Mouse (Mus musculus) urinary bladder, adult 2 months (tissue): ENCODE measurements around the gene Kxd1. TPM values are rescaled to one million over a fixed set of nuclear protein-coding genes. Genes with fewer than 3 reads are reported as not detected.
A peak's percentile ranks its signal among the peaks of the same experiment; 100 is the strongest.

Experiments
- DNase-seq: peaks from one replicate; pipeline ENCODE4 v3.0.0; 2022; ENCODE audit warnings: low spot score
- polyA plus RNA-seq: library from polyadenylated mRNA; depleted of rRNA; stranded (reverse); fragments of >200 nt; gene quantifications from 2 replicates; pipeline ENCODE4 v1.2.3, GENCODE M21; 2012; rRNA removed

The Kxd1 gene
- polyA plus RNA-seq, result 73.9 and 74.2 TPM in 2 replicates

GRCm38 (mm10) chr8:70527512-70528181 is at the start of gene Kxd1, which contains the start of gene Fkbp8:
Gene Kxd1, minus strand, starts transcription at chr8:70527956.
Gene Fkbp8, plus strand, starts transcription at chr8:70527724.
- DNase-seq, result peak; percentile 97

GRCm38 (mm10) chr8:70577207-70577606 is 49.5 kb upstream of the Kxd1 start:
- DNase-seq, result no peak

GRCm38 (mm10) chr8:70574915-70575314 is 47.2 kb upstream of the Kxd1 start:
- no peak for DNase-seq

GRCm38 (mm10) chr8:70574302-70574701 is 46.5 kb upstream of the Kxd1 start:
- no peak for DNase-seq

- no peak for DNase-seq
These were observed 43.2 kb upstream of the Kxd1 start for GRCm38 (mm10) chr8:70570990-70571389.

GRCm38 (mm10) chr8:70570360-70570759 is 42.6 kb upstream of the Kxd1 start:
- no peak for DNase-seq

- no peak for DNase-seq
These were observed 37.8 kb upstream of the Kxd1 start for GRCm38 (mm10) chr8:70565561-70565960.

- no peak for DNase-seq
These were observed 37.0 kb upstream of the Kxd1 start for GRCm38 (mm10) chr8:70564696-70565235.

GRCm38 (mm10) chr8:70563763-70564387 is 36.1 kb upstream of the Kxd1 start:
- no peak for DNase-seq

GRCm38 (mm10) chr8:70562802-70563201 is 35.0 kb upstream of the Kxd1 start:
- DNase-seq, result no peak

- no peak for DNase-seq
These were observed 34.2 kb upstream of the Kxd1 start for GRCm38 (mm10) chr8:70561809-70562535.

GRCm38 (mm10) chr8:70561357-70561756 is 33.6 kb upstream of the Kxd1 start:
- DNase-seq, result no peak

GRCm38 (mm10) chr8:70560564-70560963 is 32.8 kb upstream of the Kxd1 start:
- DNase-seq, result no peak

GRCm38 (mm10) chr8:70560096-70560495 is 32.3 kb upstream of the Kxd1 start:
- DNase-seq, result no peak

- DNase-seq, result no peak
These were observed 31.2 kb upstream of the Kxd1 start for GRCm38 (mm10) chr8:70558983-70559382.

GRCm38 (mm10) chr8:70558334-70558733 is 30.6 kb upstream of the Kxd1 start:
- no peak for DNase-seq

GRCm38 (mm10) chr8:70555079-70555747 is 27.5 kb upstream of the Kxd1 start:
- no peak for DNase-seq

GRCm38 (mm10) chr8:70553740-70554139 is 26.0 kb upstream of the Kxd1 start:
- DNase-seq, result no peak

GRCm38 (mm10) chr8:70552836-70553235 is 25.1 kb upstream of the Kxd1 start:
- DNase-seq, result no peak

- no peak for DNase-seq
These were observed 23.9 kb upstream of the Kxd1 start for GRCm38 (mm10) chr8:70551558-70552161.

GRCm38 (mm10) chr8:70549412-70550184 is 21.8 kb upstream of the Kxd1 start:
- no peak for DNase-seq
